Mouse (Mus musculus) ES-E14 (cell line): ENCODE measurements around the gene Smyd3.

Source experiments
- CHD2 ChIP-seq: IDR thresholded peaks from 2 replicates; pipeline ENCODE4 v1.6.1; 2014; ENCODE audit warnings: mild to moderate bottlenecking, low read depth, low read length, inconsistent platforms
- ZC3H11A ChIP-seq: IDR thresholded peaks from 2 replicates; pipeline ENCODE4 v1.6.1; 2012; ENCODE audit warnings: low read depth, mild to moderate bottlenecking, inconsistent platforms, low read length, borderline replicate concordance
- ZNF384 ChIP-seq: IDR thresholded peaks from 2 replicates; pipeline ENCODE4 v1.6.1; 2012; ENCODE audit warnings: low read depth, low read length, inconsistent platforms

GRCm38 (mm10) chr1:179302446-179303230 is 215.2 kb downstream of the Smyd3 start:
- TF ChIP-seq ZC3H11A (no peak), ZNF384 (no peak), CHD2 (no peak)
